Mouse (Mus musculus): ENCODE results near the gene Ncan.

Gene Ncan

DNA sequence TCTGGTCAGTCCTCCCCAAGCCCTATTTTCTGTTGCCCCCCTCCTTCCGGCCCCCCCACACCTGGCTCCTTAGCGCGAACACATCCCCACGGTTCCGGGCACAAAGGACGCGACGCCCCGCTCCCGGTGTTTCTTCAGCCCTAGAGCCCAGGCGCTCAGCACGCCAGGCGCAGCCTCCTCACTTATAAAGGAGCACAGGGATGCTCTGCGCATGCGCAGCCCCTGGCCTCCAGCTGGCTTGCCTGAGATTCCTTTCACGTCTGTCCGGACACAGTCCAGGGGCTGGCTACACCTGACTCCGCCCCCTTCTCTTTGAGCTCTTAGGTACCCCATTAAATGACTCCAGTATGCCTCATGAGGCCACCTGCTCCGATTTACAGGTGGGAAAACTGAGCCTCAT, at the start of gene Ncan:
TSS of gene Ncan (minus strand) at position 207 of the 400 bp plus-strand sequence.
- peak; percentile 98 for DNase-seq

DNA sequence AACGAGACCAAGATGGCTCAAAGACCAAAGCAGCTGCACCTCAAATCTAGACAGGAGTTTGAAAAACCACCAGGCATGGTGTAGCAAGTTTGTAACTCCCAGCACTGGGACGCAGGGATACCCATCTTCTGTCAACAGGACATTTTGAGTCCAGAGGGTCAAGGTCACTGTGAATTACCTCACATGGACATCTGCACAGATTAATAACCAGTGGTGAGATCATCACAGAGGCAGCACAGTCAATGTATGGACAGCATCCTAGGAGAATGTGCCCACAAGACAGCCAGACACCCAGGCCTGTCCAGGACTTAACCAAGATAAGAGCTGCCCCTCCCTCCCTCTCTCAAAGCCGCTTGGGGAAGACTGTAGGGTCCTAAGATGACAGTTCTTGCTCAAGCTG, 49.4 kb upstream of the Ncan start:
- DNase-seq, result no peak

DNA sequence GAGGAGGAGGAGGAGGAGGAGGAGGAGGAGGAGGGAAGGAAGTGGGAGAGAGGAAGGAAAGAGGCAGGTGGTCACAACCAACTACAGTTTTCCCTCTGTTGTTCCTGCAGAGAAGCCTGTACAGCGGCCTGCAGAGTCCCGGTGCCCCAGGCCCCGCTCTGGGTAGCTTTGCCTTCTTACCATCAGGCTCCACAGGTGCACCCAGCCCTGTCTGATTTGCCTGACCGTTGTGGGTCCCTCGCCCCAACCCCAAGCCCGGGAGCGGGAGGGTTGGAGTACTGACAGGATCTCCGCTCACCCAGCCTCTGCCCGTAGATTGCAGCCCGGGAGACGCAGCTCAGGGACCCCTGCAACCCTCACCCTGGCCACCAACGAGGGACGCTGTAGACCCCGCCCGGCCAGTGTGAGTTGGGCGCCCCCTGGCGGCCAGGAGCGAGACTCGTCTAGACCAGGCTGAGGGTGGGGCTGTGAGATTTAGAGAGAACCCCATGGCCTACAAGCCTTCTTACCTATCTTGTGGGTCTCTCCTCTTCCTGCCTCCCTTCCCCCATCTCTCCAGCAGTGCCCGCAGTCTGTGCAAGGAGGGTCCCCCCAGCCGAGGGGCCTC, 45.9 kb upstream of the Ncan start:
- DNase-seq, result peak; percentile 80

DNA sequence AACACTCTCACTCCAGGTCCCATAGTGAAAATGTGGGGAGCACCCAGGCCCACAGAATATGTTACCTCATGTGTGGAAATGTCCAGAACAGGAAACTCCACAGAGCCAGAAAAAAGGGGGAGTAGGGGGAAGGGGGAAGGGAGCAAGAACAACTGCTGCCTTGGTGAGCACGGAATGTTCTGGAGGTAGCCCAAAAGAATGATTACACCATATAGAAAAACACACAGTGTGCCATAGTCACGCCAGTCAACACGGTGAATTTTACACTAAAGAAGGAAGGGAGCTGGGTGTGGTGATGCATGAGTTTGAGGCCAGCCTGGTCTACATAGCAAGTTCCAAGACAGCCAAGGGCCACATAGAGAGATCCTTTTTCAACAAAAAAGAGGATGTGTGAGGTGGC, 42.6 kb upstream of the Ncan start:
- DNase-seq, result no peak

DNA sequence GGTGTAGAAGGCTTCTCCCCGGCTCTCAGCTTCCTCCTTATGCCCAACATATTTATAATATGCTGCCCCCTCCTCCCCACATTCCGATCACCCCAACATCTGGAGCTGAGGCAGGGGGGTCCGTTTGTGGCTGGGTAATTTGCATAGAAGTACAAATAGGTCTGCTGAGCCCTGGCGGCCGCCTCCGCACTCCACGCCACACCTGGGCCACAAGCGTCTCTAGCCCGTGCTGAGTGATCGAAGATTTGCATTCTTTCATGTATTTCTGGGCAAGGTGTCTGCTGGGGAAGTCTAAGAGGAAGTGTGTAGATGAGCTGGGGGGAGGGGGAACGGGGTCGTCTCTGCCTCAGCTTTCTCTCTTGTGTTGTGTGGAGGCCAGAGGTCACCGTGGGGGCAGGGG, 39.3 kb upstream of the Ncan start:
- no peak for DNase-seq

DNA sequence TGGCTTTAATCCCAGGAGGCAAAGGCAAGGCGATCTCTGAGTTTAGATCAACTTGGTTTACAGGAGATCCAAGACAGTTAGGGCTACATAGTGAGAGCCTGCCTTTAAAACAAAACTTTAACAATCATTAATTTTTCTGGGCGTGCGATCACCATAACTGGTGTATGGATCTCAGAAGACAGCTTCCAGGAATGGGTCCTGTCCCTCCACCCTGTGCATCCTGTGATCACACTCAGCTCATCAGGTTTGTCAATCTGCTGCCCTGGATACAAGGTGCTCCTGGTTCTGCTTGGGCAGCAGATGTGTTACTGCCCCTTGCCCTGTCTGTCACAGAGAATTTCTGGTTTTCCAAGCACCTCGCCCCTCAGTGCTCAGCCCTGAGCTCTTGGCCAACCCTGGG, 38.5 kb upstream of the Ncan start:
- no peak for DNase-seq

DNA sequence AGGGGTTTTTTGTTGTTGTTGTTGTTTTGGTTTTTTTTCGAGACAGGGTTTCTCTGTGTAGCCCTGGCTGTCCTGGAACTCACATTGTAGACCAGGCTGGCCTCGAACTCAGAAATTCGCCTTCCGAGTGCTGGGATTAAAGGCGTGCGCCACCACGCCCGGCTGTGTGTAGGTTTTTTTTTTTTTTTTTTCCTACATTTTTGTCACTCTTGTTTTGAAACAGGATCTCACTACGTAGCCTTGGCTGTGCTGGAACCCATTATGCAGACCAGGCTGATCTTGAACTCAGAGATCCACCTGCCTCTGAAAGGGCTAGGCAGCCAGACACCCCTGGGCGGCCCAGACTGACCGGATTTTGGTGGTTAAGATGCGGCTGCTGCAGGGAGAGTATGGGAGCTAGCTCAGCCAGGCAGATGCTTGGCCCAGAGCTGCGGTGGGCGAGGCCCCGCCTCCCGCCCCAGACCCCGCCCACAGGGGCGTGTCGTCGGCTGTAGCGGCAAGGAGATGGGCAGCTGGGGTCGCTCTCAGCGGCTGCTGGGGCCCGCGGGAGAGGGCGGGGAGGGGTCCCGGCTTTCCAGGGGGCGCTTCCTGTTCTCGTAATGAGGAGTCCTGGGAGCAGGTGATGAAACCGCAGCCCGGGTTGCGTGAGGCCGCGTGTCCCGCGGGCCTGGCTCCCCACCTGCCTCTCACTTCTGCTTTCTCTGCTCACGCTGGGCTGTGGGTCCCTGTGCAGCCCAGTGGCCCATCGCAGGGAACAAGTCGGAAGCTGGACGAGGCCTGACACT, 37.6 kb upstream of the Ncan start:
- DNase-seq, result peak; percentile 71

DNA sequence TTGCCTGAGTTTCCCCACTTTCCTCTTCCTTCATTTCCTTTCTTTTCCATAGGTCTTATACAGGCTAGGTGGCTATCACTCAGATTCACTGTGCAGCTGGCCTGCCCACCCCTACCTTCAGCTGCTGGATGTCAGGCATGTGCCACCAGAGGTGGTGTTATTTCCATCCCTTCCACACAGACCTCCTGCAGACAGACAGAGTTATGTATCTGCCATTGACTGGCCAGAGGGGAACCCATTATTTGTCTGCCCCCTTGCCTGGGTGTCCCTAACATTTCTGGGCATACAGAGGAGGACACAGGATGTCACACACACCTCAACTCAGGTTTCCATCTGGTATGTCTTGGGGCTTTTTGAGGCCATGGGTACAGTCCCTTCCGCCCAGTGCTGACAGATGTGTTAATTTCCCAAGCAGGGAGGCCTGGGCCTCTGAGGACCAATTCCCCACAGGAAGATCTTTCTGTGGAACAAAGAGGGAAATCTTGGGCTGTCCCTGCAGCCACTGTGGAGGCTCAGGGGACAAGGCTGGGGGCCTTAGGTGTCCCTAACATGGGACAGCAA, 36.6 kb upstream of the Ncan start:
- DNase-seq, result no peak

DNA sequence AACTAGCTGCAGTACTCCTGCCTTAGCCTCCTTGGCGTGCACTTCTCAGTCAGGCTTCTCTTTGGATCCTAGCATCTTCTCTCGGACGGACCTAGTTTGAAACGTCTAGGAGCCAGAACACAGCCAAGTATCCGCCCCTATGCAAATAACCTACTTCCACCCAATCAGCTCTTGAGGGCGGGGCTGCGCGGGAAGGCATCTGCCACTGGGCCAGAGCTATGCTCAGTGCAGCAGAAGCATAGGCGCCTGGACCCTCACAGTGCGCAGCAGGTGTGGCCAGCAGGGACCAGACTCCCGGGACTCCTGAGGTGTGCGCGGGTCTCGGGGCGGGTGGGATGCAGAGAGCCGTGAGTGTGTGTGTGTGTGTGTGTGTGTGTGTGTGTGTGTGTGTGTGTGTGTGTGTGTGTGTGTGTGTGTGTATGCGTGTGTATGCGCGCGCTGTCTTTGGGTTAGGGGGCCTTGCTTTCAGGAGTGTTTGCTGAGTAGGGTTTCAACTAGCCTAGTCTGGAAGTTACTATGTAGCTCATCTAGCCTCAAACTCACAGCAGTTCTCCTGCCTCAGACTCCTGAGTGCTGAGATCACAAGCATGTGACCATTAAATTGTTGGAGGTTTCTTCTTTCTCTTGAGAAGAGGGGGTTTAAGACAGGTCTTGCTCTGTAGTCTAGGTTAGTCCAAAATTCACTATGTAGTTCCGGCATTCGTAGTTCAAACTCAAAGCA, 32.0 kb upstream of the Ncan start:
- DNase-seq, result peak; percentile 61

DNA sequence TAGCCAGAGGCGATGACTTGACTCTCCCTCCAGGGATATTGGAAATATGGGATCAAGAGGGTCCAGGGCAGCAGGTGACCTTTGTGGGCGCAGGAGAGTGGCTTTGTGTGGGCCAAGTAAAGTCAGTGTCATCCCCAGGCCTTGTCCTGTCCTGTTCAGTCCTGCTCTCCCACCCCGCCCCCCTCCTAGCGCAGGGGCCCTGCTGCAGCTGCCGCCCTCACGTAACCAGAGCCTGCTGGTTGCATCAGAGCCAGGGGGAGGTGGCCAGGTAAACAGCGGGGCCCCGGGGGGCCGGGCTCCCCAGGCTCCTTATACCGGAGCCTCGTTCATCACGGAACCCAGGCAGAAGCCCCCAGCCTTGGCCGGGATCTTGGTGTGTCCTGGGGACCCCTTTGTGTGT, 29.5 kb upstream of the Ncan start:
- no peak for DNase-seq

DNA sequence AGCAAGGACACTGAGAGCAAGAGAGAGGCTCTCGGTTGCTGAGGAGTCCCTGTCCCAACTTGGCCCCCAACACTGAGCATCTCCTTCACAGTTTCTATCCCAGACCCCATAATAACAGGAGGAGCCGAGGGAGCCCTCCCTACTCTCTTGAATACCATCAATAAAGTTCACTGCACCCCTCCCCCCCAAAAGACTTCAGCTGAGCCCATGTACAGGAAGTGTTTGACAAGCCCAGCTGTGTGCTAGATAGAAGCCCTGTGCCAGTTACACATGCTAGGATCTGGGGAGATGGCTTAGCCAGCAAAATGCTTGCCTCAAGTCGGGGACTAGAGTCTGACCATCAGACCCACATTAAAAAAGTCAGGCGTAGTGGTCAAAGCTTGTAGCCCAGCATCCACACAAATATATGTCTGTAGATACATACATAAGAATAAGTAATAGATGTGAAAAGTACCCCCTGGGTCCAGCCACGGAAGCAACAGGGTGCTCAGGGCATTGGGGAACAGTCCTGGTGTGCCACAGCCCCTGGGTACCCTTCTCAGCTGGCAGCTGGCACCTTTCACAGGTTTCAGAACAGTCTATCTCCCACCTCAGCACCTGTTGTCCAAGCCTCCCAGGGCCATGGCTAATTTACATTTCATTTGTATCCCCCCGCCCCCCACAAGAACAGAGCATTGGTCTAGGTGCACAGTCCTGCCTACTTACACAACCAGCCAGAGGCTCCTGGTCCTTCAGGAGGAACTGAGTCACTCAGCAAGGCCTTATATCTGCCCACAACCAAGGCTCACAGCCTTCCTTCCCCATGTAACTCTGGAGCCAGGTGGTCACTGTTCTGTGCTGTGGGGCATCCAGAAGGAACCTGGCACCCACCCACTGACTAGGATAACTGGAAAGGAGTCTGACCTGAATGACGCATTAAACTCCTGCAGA, 27.3 kb upstream of the Ncan start:
- DNase-seq, result no peak

DNA sequence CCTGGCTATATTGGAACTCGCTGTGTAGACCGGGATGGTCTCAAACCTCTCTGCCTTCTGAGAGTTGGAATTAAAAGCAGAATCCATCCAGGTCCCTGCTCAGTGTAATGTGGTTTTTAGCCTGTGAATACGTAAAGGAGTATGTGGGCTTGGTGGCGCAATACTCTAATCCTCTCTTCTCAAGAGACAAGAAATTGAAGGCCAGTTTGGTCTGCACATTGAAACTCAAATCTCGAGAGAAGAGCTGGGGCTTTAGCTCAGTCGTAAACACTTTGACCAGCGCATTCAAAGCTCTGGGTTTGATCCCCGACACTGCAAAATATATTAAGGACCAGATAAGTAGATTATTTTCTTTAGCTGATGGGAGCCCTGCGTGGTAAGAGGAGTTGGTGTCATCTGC, 19.3 kb upstream of the Ncan start:
- no peak for DNase-seq

DNA sequence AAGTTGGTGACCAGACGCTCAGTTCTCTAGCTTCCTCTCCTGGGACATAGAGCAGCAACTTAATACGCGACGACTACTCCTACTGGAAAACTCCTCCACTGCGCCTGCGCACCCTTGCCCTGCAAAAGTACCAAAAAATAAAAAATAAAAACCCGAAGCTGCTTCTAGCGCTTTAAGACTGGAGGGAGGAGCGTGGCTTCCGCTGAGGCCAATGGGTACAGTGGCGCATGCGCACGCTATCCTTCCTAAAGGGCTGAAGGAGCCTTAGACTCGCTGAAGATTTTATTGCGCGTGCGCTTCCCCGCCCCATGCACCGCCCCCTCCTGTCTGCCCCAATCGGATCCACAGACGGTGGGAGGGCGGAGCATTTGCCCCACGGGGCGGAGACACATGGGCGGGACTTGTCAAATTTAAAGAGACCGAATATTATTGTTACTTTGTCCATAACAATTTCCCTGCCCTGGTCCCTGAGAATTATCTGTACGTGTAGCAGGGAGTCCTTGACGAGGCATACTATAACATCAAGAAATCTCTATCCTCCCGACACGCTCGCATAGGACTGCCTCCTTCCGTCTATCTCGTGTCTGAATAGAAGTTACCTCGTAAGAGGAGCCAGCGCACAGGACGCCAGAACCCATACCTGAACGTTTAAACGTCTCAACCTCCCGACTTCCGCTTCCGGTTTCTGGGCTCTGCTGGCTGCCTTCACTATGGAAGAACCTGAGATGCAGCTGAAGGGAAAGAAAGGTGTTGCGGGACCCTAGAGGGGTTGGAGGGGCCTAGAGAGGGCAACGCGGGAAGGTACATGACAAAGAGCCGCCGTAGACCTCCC, 18.6 kb upstream of the Ncan start, which contains the start of the genes Rfxank, Borcs8 and Mef2b:
TSS of gene Rfxank (minus strand) at position 129 of the 832 bp plus-strand sequence.
TSS of gene Borcs8 (plus strand) at position 474 of the 832 bp plus-strand sequence.
TSS of gene Mef2b (plus strand) at position 686 of the 832 bp plus-strand sequence.
- peak; percentile 98 for DNase-seq

DNA sequence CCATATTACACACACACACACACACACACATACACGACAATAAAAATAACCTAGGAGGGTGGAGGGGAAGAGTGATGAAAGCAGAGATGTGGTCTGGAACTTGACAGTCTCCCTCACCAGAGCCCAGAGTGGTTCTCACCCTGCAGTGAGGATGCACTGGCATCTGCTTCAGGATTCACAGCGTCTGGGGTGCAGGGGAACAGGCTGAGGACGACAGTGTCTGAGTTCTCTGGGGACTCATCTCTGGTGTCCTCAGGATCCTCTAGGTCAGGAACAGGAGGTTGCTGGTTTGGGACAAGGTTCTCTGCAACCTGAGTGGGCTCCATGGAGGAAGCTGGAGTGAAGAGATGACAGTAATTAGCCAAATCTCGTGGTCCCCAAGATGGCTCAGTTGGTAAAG, 17.2 kb upstream of the Ncan start:
- no peak for DNase-seq

DNA sequence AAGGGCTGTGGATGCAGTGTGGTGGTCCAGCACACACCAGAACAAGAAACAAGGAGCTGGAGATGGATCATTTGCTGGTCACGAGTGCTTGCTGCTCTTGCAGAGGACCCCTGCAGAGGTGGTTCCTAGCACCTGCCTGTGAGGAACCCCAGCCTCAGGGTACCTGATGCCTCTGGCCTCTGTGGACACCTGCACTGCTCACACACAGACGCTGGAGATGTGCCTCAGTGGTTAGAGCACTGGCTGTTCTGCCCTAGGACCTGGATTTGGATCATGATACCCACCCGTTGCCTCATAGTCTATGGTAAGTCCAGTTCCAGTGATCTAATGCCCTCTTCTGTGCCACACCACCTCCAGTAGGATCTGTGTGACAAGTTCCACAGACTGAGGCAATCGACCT, 15.9 kb upstream of the Ncan start:
- no peak for DNase-seq

DNA sequence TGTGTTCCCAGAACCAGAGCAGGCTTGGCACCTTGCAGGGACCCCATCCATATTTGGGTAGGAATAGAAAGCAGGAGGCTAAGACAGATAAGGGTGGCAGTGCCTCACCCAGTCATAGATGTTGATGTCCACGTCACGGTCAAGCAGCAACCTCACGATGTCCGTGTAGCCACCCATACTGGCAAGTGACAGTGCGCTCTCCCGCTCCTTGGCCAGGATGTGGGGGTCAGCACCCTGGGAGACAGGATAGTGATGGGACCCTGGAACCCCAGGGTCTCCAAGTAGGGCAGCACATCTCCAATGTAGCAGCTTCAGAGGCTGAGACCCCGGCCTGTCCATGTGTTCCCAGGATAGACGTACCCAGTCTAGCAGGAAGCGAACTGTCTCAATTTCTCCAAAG, 14.3 kb upstream of the Ncan start:
- DNase-seq, result no peak

DNA sequence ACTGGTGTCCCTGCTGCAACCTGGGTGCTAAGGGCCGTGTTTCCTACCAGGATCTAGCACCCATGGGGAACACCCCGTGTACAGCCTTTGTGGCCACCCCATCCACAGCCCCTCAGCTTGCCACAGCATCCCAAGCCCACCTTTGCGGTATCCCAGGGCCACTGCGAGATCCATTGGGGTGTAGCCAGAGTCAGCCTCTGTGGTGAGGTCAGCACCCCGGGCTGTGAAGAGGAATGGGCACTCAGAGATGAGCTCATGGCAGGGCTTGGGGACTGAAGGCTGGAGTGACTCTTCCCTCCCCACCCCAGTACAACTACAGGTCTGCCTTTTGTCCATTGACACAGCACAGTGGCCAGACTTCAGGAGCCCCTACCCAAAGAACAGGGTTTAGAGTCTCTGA, 13.4 kb upstream of the Ncan start:
- no peak for DNase-seq

DNA sequence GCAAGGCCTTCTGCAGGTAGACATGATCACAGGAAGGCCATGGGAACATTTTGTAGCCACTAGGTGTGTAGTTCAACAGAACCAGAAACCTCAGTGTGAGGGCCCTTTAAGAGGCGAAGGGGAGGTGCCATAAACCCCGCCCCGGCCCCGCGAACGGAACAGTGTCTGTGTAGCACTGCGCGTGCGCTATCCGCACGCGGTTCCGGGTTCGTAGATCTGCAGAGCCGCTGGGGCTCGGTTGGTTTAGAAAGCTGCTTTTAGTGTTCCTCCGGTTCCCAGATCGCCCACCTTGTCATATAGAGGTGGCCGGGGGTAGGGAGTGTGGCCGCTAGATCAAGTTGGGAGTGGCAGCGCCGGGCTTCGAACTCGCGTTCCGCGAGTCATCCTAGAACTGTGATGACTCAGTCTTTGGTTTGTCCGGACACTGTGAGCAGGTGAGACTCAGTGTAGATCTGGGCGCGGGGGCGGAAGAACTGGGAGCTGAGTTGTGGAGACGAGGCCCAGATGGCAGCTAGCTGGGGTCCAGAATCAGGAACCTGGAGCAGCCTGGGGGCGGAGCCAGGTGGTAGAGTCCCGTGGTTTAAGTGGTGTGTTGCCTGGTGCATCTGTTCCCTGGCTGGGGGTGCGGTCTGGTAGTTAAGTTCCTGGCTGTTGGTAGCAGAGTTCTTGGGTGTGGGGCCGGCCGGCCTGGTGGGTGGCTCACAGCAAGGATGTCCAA, 10.7 kb upstream of the Ncan start, which contains the start of gene Nr2c2ap:
TSS of gene Nr2c2ap (plus strand) at position 168 of the 718 bp plus-strand sequence.
- DNase-seq, result peak; percentile 84

DNA sequence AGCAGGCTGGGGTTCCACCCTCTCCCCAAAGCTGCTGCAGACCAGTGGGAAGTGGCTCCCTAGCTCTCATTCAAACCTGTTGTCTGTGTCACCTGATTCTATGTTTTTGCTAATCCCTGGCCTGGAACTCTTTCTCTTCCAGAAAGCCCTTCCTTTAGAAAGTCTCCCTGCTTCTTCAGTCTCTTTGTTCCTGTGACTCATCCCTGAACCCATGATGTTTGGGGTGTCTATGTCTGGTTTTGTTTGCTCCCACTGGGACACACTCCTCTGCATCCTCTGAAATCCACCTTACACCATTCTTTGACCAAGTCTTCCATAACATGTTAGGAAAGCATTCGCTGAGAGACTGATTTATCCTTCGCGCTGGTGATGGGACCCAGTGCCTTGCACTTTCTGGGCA, 9.4 kb upstream of the Ncan start:
- DNase-seq, result no peak

DNA sequence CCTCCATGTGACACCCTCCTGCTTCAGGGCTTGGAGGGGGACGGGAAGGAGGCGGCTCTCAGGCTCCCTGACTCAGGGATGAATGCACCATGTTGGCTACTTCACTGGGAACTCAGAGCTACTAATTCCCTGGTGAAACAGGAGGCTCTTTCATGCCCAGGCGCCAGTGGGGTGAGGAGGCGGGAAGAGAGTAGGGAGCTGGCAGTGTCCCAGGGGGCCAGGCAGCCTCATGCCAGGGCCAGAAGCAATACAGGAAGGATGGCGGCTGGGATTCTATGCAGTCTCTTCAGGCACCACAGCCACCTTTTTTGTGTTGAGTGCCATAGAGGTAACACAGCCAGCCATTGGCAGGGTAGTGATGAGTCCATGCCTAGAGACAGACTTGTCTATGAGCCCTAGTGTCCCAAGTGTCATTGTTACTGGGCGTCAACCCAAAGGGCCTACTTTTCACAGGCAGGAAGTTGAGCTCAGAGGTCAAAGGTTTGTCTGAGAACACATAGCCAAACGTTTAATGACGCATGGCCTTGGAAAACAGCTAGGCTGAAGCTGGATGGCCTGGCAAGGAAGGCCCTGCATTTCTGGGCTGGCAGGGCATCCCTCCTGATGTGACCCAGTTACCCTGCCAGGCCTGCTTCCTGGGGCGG, 8.8 kb upstream of the Ncan start:
- DNase-seq, result peak; percentile 76
